Mouse (Mus musculus) cerebellum, postnatal 10 days (tissue): Measurements from ENCODE around the gene Lyrm7.
"Not testable (repeated sequence)": the region's sequence is repeated elsewhere in the genome, so short reads cannot be mapped to it uniquely, and the experiment has no call there.

Experiments used
- DNase-seq, 2 experiments: peaks; one replicate each; pipeline ENCODE4 v3.0.0; 2021; ENCODE audit warnings: mixed read lengths in 2 of 2

Lyrm7 gene

DNA sequence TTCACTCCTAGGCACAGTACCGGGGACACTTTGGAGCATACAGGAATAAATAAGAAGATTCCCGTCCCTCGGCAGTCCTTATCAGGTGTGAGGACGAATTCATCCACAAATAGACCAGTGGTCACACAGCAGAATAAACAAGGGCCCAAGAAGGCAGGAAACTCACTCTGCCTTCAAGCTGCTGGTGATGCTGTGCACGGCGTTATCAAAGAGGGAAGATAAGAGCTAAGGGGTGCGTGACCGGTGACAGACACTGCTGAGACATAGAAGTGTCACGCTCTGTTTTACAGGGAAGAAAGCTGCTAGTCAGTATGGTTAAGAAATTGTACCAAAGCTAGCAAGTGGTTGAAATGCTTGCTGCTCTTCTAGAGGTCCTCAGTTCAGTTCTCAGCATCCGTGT is 19.2 kb upstream of the Lyrm7 start:
- DNase-seq, result no peak

DNA sequence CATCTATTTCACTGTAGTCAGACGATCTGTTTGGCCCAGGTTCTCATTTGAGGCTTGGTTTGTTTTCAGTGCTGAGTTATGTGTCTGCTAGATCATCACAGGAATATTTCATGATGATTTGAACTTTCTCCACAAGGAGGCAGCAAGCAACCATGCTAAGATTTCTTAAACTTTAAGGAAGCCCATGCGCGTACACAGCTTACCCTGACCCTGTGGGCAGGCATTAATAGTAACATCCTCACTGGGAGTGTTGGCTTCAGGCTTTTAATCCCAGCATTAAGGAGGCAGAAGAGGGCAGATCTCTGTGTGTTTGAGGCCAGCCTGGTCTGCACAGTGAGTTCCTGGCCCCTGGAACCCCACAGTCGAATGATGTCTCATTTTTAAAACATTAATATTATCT is 18.7 kb upstream of the Lyrm7 start:
- DNase-seq, result peak; percentile 73 to 79

DNA sequence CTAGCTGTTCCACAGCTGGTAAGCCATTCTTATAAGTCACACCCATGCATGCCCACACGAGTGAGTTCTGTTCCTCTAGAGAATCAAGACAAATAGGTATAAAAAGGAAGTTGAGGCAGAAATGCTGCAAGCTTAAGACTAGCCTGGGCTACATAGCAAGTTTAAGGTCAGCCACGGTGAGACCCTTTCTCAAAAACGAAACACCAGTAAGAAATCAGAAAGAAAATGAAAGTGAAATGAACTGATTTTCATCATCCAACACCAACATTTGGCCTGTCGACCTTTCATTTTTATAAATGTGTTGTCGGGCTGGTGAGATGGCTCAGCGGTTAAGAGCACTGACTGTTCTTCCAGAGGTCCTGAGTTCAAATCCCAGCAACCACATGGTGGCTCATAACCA is 18.2 kb upstream of the Lyrm7 start:
- DNase-seq, result no peak

DNA sequence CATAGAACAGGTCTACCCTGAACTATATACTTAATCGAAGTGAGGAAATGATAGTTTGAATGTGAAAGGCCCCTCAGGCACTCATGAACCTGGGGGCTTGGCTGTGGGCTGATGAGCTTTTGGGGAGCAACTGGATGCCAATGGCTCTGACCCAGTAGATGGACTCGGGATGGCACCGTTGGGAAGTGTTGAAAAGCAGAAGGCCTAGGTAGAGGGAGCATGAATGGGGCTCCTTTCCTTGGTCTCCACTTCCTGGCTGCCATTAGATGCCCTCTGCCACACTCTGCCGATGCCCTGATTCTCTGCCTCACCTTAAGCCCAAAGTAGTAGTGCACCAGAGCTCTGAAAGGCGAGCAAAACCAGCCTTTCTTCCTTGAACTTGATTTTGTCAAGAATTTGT is 15.3 kb upstream of the Lyrm7 start:
- DNase-seq, result no peak

DNA sequence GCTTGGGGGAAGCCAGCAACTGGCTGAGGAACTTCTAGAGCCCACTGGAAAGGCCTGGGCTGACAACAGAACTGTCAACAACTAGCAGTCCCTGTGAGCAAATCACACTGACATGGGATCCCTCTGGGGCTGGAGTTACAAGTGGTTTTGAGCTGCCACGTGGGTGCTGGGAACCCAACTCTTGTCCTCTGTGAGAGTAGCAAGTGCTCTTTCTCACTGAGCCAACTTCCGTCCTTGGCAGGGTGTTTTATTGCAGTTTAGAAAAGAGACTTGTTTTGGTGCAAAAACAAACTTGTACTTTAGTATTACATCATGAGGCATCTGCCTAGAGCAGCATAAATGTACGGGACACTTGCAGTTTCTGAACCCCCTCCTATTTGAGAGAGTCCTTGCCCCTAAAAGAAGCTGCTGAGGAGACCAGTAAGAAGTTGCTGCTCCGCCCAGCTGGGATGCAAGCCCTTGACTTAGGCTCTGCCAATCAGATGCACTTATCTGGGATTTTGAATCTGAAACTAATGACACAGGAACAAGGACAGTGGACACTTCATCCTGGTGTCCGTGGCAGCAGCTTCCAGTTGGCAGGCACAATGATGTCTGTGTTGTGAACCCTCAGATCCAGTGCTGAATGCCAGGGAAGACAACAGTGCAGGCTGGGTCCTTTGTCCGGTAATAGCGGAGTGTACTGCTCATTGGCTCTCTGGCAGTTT is 11.3 kb upstream of the Lyrm7 start:
- no peak for DNase-seq

DNA sequence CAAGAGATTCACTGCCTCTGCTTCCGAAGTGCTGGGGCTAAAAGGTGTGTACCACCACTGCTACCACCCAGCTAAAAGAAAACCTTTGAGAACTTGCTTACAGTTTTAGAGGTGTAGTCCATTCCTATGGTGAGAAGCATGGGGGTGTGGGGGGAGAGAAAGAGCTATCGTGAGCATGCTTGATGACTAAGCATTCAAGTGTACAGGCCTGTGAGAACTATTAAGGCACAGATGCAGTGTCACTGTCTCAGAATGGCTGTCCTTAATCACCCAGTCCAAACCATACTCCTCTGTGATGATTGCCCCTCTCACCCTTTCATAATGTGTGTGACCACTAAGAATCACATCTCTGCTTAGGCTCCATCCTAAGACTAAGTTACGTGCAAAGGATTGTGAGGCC is 8.6 kb upstream of the Lyrm7 start:
- DNase-seq, result no peak

DNA sequence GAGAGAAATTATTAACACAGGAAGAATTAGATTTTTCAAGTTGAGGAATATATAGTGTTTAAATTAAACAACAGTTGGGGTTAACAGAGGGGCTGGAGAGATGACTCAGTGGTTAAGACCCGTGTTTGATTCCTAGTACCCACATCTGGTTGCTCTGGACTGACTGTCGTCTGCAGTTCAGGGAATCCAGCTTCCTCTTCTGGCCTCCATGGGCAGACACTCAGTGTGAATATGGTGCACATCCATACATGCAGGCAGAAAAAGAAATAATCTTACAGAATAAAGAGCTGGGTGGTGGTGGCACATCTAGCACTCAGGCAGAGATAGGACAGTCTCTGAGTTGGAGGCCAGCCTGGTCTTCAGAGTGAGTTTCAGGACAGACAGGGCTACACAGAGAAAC is 7.7 kb upstream of the Lyrm7 start:
- no peak for DNase-seq

DNA sequence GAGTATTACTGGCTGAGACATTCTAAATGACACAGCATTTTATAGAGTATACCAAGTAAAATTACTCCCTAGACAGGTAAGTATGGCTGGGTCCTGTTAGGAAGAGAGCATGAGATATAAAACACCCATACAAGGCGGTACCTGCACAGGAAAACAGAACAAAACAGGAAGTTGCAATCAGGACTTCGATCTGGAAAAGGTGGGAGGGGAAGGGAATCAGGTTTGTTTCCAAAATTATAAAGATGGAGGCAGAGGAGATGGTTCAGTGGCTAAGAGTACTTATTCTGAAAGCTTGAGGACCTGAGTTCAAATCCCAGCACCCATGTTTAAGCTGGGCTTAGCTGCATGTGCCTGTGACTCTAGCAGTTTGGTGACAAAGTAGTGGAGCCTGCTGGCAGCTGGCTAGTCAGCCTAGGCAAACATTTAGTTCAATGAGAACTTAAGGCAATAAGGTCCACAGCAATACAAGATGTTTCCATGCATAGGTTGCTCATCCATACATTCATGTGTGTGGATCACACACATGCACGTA is 7.3 kb upstream of the Lyrm7 start:
- DNase-seq, result no peak

DNA sequence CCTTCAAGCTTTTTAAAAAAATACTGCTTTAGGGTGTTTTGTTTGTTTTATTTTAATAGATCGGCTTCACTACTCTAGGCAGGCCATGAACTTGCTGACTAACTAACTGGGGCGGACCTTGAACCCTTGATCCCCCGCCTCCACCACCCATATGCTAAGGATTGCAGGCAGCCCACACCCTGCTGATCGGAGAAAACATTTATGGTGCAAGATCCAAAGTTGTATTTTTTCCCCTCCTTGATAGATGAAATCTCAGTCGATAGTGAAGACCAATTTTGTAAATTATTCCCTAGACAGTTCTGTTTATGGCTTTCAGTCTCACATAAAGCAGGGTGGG is 6.3 kb upstream of the Lyrm7 start:
- DNase-seq, result peak in 1 of 2 experiments; percentile 48

DNA sequence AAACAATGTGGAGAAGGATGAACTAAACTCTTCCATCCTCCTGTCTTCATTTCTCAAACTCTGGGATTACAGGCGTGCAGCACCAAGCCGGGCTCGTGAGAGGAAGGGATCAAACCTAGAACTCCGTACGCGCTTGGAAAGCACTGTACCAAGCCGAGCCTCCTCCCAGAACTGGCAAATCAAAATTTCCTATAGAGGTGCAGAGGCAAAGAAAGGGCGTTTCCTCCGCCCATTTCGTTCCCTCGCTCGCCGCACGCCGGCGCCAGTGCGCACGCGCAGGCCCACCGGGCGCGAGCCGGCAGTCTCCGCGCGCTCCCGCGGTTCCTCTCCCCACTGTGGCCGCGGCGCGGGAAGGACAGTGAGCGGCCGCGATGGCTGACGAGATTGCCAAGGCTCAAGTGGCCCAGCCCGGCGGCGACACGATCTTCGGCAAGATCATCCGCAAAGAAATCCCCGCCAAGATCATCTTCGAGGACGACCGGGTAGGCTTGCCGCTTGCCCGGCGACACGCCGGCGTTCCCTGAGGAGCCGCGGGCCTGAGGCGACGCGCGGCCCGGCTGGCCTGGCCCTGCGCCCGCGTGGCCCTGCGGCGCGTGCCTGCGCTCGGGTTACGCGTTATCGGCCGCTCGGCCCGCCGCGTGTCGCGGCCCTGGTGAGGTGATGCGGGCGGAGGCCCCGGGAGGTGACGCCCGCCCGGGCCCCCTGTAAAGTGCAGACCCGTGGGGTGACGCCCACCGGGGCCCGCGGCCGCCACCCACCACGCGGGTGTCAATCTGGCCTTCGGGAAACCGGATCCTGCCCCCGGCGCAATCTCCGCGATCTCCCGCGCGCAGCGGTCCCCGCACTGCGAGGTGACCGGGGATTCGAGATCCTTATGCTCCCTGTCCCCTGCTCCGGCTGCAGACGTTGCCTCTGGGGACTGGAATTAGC is 5.7 kb upstream of the Lyrm7 start, which contains the start of gene Hint1:
TSS of gene Hint1 (plus strand) at position 265 of the 930 bp plus-strand sequence.
- DNase-seq, result peak; percentile 96 to 97

DNA sequence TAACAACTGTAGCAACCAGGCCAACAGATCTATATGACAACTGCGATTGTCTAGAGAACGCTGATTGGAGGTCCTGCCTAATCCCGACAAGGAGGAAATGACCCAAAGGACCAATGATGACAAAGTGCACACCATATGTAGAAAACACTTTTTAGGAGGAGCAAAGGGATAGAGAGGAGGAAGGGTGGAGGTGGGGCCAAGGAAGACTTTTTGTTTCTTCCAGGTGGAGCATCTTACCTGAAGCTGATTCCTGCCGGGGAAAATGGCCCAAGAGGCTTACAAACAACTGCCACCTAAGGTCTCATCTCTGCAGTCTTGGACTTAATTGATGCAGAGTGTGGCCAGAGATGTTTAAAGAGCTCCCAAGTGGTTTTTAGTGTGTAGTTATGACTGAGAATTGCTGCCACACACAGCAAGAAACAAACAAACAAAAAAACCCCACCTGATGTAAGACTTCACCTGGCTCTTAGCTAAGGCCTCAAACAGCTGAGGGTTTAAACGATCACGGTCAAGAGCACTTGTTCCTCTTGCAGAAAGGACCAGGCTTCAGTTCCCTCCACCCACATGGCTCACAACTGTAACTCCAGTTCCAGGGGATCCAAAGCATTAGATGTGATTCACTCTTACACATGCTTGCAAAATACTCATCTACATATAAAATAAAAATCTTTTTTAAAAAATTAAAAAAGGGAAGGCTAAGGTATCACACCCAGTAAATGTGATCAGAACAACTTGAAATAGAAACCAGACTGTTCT is 4.8 kb upstream of the Lyrm7 start:
- no peak for DNase-seq

DNA sequence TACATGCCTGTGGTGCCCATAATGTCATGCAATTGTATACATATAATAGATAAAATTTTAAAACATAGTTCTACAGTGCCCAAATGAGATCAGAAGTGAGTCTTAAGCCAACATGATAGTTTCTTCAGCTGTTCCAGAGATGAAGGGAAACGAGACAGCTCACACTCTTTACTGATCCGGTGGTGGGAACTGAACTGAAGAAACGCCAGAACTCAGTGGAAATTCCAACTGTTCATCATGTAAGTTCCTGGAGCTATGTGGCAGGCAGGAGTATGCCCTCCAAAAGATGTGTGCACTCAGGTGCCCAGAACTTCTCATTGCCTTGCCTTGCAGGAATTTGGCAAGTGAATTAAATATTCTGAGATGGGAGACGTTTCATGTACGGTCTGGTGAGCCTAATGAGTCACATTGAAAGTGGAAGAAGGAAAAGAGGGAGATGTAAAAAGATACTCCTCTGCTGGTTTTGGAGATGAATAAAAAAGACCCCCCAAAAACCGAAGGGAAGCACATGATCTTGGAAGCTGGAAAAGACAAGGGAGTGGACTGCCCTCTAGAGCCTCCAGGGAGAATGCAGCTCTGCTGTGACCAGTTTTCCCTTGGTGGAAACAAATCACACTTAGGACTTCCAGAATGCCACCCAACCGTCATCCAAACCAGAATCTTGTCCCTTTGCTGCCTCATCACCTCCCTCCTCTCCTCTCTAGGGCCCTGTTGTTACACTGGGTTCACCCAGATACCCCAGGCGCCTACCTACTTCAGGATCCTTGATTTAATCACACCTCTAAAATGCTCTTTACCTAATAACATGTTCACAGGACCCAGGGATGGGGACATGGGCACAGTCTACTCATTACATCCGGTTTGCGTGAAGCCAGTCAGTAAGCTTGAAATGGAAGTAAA is 2.2 kb upstream of the Lyrm7 start:
- peak; percentile 80 to 82 for DNase-seq

DNA sequence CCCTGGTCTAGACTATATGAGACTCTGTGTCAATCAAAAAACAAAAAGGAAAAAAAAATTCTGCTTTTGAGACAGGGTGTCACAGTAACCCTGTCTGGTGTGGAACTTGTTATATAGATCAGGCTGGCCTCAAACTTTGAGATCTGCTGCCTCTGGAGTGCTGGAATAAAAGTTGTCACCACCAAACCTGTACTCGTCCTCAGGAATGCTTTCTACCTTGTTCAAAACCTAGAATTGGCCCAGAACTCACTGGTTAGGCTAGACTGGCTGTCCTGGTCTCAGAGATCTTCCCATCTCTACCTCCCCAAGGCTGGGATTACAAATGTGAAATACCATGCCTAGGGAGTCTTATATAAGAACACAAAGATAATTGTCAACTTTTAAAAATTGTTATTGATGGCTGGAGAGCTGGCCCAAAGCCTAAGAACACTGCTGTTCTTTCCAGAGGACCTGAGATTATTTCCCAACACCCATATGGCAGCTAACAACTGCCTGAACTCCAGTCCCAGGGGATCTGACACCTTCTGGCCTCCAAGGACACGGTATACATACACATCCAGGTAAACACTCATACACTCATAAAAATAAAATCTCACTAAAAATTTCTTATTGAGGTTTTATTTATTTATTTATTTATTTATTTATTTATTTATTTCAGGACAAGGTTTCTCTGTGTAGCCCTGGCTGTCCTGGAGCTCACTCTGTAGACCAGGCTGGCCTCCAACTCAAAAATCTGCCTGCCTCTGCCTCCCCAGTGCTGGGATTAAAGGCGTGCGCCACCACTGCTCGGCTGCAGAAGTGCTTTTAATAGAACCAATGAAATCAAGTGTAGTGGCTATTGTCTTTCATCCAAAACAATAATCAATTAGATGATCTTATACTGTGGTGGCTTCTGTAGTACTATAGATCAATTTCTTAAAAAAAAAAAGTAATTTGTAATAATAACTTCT is 1.0 kb upstream of the Lyrm7 start:
- DNase-seq, result peak in 1 of 2 experiments; percentile 42

DNA sequence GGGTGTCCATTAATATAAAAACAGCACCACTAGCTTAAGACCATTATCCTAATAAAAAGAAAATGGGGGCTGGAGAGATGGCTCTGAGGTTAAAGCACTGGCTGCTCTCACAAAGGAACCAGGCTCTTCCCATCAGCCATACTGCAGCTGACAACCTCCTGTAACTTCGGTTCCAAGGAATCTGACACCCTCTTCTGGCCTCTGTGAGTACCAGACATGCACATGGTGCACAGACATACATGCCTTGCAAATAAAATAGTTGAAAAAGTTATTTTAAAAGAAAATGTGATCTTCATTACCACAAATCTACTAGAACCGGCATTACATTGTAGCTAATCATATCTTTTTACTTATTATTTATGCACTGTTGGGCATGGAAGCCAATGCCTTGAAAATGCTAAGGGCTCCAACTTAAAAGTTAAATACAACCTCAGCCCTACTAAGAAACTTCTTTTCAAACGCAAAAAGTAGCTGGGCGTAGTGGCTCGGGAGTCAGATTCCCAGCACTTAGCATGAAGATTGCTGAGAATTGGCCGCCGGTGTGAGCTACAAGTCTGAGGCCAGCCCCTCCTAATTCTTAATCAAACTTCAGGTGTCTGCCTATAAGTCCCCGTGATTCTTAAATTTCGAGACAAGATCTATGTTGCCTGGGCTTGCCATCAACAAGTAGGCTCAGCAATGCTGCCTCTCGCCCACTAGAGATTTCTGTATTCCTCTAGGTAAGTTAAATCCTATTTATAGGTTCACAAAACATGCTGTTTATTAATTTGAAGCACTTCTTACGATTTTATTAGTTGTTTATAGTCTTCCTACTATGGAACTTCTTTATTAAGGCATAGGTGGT is 1.2 kb downstream of the Lyrm7 start:
- DNase-seq, result peak; percentile 36 to 43

DNA sequence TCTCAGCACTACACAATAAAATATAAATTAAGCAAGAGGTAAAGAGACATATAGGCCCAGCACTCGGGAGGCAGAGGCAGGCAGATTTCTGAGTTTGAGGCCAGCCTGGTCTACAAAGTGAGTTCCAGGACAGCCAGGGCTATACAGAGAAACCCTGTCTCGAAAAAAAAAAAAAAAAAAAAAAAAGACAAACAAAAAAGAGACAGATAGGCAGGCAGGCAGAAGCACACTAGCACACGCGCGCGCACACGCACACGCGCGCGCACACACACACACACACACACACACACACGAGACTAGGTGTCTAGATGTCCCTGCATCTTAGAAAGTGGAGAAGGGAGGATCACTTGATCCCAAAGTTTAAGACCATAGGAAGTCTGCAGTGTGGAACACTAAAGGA is 1.8 kb downstream of the Lyrm7 start:
- DNase-seq, result not testable (repeated sequence)

DNA sequence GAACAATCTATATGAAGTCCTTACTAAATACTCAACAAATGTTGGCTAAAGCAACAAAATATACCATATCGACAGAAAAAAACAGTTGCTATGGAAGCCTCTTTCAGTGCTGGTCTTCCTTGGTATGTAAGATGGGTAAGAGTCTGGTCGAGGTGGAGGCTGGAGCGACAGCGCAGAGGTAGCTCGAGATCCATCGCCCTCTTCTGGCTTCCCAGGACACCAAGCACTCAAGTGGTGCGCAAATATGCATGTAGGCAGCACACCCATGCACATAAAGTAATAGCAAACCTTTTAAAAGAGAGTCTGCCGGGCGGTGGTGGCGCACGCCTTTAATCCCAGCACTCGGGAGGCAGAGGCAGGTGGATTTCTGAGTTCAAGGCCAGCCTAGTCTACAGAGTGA is 9.1 kb downstream of the Lyrm7 start:
- DNase-seq, result no peak

DNA sequence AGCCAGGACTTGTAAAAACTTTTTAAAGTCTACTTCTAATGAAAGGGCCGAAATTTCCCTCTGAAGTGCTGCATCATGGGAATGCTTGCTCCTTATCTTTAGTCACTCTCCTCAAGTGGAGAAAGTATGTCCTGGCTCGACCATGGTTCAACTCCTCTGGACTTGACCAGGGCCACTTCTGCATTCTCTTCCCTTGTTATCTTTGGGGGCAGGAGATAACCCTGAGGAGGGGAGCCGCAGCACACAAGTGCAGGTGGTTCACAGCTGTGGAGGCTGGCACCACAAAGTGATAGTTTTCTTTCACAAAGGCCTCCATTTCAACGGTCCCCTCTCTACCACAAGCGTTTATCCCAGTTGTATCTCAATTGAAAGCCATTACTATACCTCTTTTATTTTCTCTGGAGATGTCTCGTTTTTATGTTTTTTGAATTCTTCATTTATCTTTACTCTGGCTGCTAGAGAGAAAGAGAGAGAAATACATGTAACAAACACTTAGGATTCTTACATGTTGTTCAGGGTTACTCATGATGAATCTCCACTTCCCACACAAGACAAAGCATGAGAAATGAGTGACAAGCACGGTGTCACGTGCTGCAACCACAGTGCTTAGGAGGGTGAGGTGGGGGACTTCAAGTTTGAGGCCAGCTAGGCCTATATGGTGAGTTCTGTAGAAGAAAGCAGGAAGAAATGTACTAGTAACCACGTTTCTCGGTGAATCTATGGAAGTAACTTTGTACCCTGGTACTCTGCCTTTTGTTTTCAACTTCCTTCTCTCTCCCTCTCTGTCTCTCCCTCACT is 10.6 kb downstream of the Lyrm7 start:
- no peak for DNase-seq

DNA sequence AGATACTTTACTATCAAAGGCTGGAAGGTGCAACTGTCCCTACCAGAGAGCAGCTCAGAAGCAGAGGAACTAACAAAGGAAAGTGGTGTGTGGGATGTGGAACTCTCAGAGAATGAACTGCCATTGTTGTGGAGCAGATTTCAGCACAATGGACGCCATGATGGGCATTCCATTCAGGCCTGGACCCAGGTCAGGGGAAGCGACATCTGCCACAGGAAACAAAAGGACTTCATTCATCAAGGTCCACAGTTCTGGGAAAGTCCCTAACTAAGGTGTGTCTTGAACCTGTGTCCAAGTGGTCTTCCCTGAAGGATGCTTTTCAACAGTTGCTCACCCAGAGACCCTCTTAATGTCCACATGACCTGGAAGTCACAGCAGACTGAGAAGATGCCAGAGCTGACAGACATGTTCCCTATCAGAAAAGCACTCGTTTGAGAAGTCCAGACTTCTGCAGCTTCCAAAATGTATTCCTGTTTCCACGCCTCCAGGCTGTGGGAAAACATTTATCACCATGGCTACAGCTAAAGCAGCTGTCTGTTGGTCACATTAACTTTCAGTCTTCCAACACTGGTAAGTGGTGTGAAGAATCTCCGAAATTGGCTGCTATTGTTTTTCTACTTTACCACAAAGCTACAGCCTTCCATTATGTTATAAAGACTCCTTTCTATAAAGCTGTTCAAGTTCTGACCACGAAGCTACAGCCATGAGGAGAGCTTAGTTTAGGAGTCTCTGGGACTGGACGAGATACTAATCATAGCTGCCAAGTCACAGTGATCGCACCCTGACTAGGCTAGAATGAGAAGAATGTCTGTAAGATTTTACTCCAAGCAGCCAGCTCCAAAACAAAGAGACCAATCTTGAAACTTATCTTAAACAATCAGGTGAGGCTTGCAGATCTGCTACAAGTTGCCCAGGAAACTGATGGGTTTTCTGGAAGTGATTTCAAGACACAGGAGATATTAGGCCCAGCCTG is 15.0 kb downstream of the Lyrm7 start:
- no peak for DNase-seq
